Mouse (Mus musculus): ENCODE measurements around the gene Slc26a11. TPM values are rescaled to one million over a fixed set of nuclear protein-coding genes. Genes with fewer than 3 reads are reported as not detected.
A peak's percentile ranks its signal among the peaks of the same experiment; 100 is the strongest.

Slc26a11 gene
- polyA plus RNA-seq (2016; fragmentation: Nextera tagmentation; extraction: Ambion mirVana) = 7.6 and 8.2 TPM in 2 replicates

- peak within 1 kb of the TSS; percentile 86 for H3K27ac ChIP-seq (replicated peaks)
- WGBS = 4% methylated on average over 40 of the region's 40 CpGs
- peaks cover 11% of the 10 kb centered on the region; the same call in 1 of the 2 replicates for H3K27me3 ChIP-seq (replicated peaks; ENCODE audit: low read depth, poor library complexity, severe bottlenecking)
- no peaks in the 10 kb centered on the region for H3K9me3 ChIP-seq
- peak; percentile 92 for DNase-seq (ENCODE audit: low spot score)
- peak within 1 kb of the TSS; percentile 85 for H3K4me3 ChIP-seq
- H3K36me3 ChIP-seq (replicated peaks) = peaks cover 22% of the 10 kb centered on the region
- H3K4me1 ChIP-seq = peaks cover 31% of the 10 kb centered on the region
Measured at GRCm38 (mm10) chr11:119355443-119356385, at the start of gene Slc26a11, which contains the start of gene Sgsh. TSS of gene Slc26a11 (plus strand) at chr11:119355557. TSS of gene Sgsh (minus strand) at chr11:119355536.

- H3K4me1 ChIP-seq = peaks cover 21% of the 10 kb centered on the region
- no peak for DNase-seq (ENCODE audit: low spot score)
- H3K9me3 ChIP-seq = no peaks in the 10 kb centered on the region
- H3K4me3 ChIP-seq = no peak overlapping the region
- H3K36me3 ChIP-seq (replicated peaks) = no peaks in the 10 kb centered on the region
- H3K27ac ChIP-seq (replicated peaks) = no peak overlapping the region
- peaks cover 57% of the 10 kb centered on the region for H3K27me3 ChIP-seq (replicated peaks; ENCODE audit: low read depth, poor library complexity, severe bottlenecking)
- WGBS = 65% methylated on average over 13 of the region's 13 CpGs
Measured at GRCm38 (mm10) chr11:119306762-119307657, 48.3 kb upstream of the Slc26a11 start.

GRCm38 (mm10) chr11:119307658-119307867 is 47.8 kb upstream of the Slc26a11 start, which contains the start of gene Card14:
TSS of gene Card14 (plus strand) at chr11:119307768.
- Histone ChIP-seq H3K4me3 (peak within 1 kb of the TSS; percentile 5; the same call in 1 of the 2 replicates), H3K36me3 (replicated peaks) (no peaks in the 10 kb centered on the region), H3K27me3 (replicated peaks; ENCODE audit: low read depth, poor library complexity, severe bottlenecking) (peaks cover 60% of the 10 kb centered on the region), H3K27ac (replicated peaks) (peak within 1 kb of the TSS; percentile 24; the same call in 1 of the 2 replicates), H3K4me1 (peaks cover 21% of the 10 kb centered on the region), H3K9me3 (no peaks in the 10 kb centered on the region)
- no peak for DNase-seq (ENCODE audit: low spot score)
- WGBS = 45% methylated on average over 1 of the region's 1 CpGs

- H3K4me3 ChIP-seq = peak overlapping the region; percentile 5; the same call in 1 of the 2 replicates
- H3K4me1 ChIP-seq = peaks cover 21% of the 10 kb centered on the region
- H3K27me3 ChIP-seq (replicated peaks; ENCODE audit: low read depth, poor library complexity, severe bottlenecking) = peaks cover 60% of the 10 kb centered on the region
- 30% methylated on average over 11 of the region's 11 CpGs for WGBS
- H3K36me3 ChIP-seq (replicated peaks) = no peaks in the 10 kb centered on the region
- H3K27ac ChIP-seq (replicated peaks) = peak overlapping the region; percentile 24; the same call in 1 of the 2 replicates
- no peak for DNase-seq (ENCODE audit: low spot score)
- no peaks in the 10 kb centered on the region for H3K9me3 ChIP-seq
Measured at GRCm38 (mm10) chr11:119307916-119308315, 47.4 kb upstream of the Slc26a11 start.

- WGBS = 11% methylated on average over 10 of the region's 10 CpGs
- no peak overlapping the region for H3K27ac ChIP-seq (replicated peaks)
- H3K9me3 ChIP-seq = no peaks in the 10 kb centered on the region
- H3K4me1 ChIP-seq = peaks cover 26% of the 10 kb centered on the region
- no peaks in the 10 kb centered on the region for H3K36me3 ChIP-seq (replicated peaks)
- no peak overlapping the region for H3K4me3 ChIP-seq
- peaks cover 42% of the 10 kb centered on the region for H3K27me3 ChIP-seq (replicated peaks; ENCODE audit: low read depth, poor library complexity, severe bottlenecking)
- DNase-seq (ENCODE audit: low spot score) = no peak
Measured at GRCm38 (mm10) chr11:119310621-119311020, 44.7 kb upstream of the Slc26a11 start.

GRCm38 (mm10) chr11:119314252-119314936 is 41.0 kb upstream of the Slc26a11 start:
- 81% methylated on average over 17 of the region's 17 CpGs for WGBS
- peaks cover 7% of the 10 kb centered on the region; the same call in 1 of the 2 replicates for H3K4me1 ChIP-seq
- no peak overlapping the region for H3K27ac ChIP-seq (replicated peaks)
- H3K27me3 ChIP-seq (replicated peaks; ENCODE audit: low read depth, poor library complexity, severe bottlenecking) = peaks cover 24% of the 10 kb centered on the region
- H3K9me3 ChIP-seq = no peaks in the 10 kb centered on the region
- H3K4me3 ChIP-seq = no peak overlapping the region
- no peaks in the 10 kb centered on the region for H3K36me3 ChIP-seq (replicated peaks)
- DNase-seq (ENCODE audit: low spot score) = no peak

GRCm38 (mm10) chr11:119316720-119317119 is 38.6 kb upstream of the Slc26a11 start:
- WGBS = 86% methylated on average over 4 of the region's 4 CpGs
- Histone ChIP-seq H3K27ac (replicated peaks) (no peak overlapping the region), H3K27me3 (replicated peaks; ENCODE audit: low read depth, poor library complexity, severe bottlenecking) (peaks cover 5% of the 10 kb centered on the region; the same call in 1 of the 2 replicates), H3K36me3 (replicated peaks) (no peaks in the 10 kb centered on the region), H3K9me3 (no peaks in the 10 kb centered on the region), H3K4me1 (peaks cover 4% of the 10 kb centered on the region; the same call in 1 of the 2 replicates), H3K4me3 (no peak overlapping the region)
- DNase-seq (ENCODE audit: low spot score) = no peak

GRCm38 (mm10) chr11:119322521-119322920 is 32.8 kb upstream of the Slc26a11 start:
- DNase-seq (ENCODE audit: low spot score) = no peak
- Histone ChIP-seq H3K4me1 (no peaks in the 10 kb centered on the region), H3K27ac (replicated peaks) (no peak overlapping the region), H3K27me3 (replicated peaks; ENCODE audit: low read depth, poor library complexity, severe bottlenecking) (peaks cover 2% of the 10 kb centered on the region; the same call in 1 of the 2 replicates), H3K4me3 (no peak overlapping the region), H3K9me3 (peaks cover 6% of the 10 kb centered on the region; the same call in 1 of the 2 replicates), H3K36me3 (replicated peaks) (no peaks in the 10 kb centered on the region)
- WGBS = 79% methylated on average over 13 of the region's 13 CpGs

GRCm38 (mm10) chr11:119325068-119325467 is 30.3 kb upstream of the Slc26a11 start:
- Histone ChIP-seq H3K9me3 (peaks cover 6% of the 10 kb centered on the region; the same call in 1 of the 2 replicates), H3K4me1 (no peaks in the 10 kb centered on the region), H3K36me3 (replicated peaks) (no peaks in the 10 kb centered on the region), H3K27me3 (replicated peaks; ENCODE audit: low read depth, poor library complexity, severe bottlenecking) (peaks cover 11% of the 10 kb centered on the region), H3K27ac (replicated peaks) (no peak overlapping the region), H3K4me3 (no peak overlapping the region)
- no peak for DNase-seq (ENCODE audit: low spot score)
- 70% methylated on average over 1 of the region's 1 CpGs for WGBS

GRCm38 (mm10) chr11:119330592-119330991 is 24.8 kb upstream of the Slc26a11 start:
- no peak for DNase-seq (ENCODE audit: low spot score)
- 59% methylated on average over 4 of the region's 4 CpGs for WGBS

GRCm38 (mm10) chr11:119331970-119332369 is 23.4 kb upstream of the Slc26a11 start:
- peaks cover 37% of the 10 kb centered on the region for H3K27me3 ChIP-seq (replicated peaks; ENCODE audit: low read depth, poor library complexity, severe bottlenecking)
- DNase-seq (ENCODE audit: low spot score) = no peak
- no peaks in the 10 kb centered on the region for H3K9me3 ChIP-seq
- no peaks in the 10 kb centered on the region for H3K36me3 ChIP-seq (replicated peaks)
- WGBS = 47% methylated on average over 3 of the region's 3 CpGs
- peaks cover 13% of the 10 kb centered on the region for H3K4me1 ChIP-seq
- no peak overlapping the region for H3K27ac ChIP-seq (replicated peaks)
- no peak overlapping the region for H3K4me3 ChIP-seq

More at GRCm38 (mm10) chr11:119330592-119330991, 24.8 kb upstream of the Slc26a11 start:
- Histone ChIP-seq H3K27me3 (replicated peaks; ENCODE audit: low read depth, poor library complexity, severe bottlenecking) (peaks cover 37% of the 10 kb centered on the region), H3K27ac (replicated peaks) (no peak overlapping the region), H3K4me3 (no peak overlapping the region), H3K36me3 (replicated peaks) (no peaks in the 10 kb centered on the region), H3K4me1 (peaks cover 13% of the 10 kb centered on the region), H3K9me3 (no peaks in the 10 kb centered on the region)

All from embryonic facial prominence, embryonic 10.5 days (tissue).